Mouse (Mus musculus): Measurements from ENCODE around the gene Cactin.

- peak; percentile 91 for TF ChIP-seq EP300 (IDR thresholded peaks at IDR 0.05; ENCODE audit: low read depth)
- TF ChIP-seq CTCF (IDR thresholded peaks at IDR 0.05; ENCODE audit: low read depth) = peak; percentile 48
These were observed at the start of gene Cactin for GRCm38 (mm10) chr10:81320550-81321347.
